17 mouse cellular contexts compared by ENCODE assay signal in the genomic region with DNA sequence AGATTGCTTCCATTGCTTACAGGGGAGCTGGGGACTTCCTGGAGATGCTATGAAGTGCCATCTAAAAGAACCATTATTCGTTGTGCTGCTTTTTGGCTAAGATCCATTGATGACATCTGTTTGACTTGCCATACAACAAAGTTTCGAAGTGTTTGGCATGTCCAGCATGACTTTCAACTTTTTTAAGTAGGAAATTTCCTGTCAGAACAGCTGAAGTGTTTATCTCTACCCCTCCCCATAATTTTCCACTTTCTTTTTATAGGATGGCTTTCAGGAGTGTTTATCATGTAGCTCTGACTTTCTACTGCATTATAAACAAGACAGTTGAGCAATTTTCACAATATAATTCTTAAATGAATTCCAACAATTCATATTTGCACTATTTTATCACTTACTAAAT.
"Had no signal": no experiment of that assay in that cellular context is flagged by ENCODE, and none has a peak within 500 bp of the region (broad histone marks: within the 10 kb centered on the region; RNA-seq: fewer than 3 reads in every experiment).

No protein-coding gene starts in this region.

- H3K27ac ChIP-seq: liver, embryonic 13.5 days; liver, embryonic 15.5 days; macrophage; midbrain, embryonic 13.5 days; midbrain, embryonic 15.5 days; neural tube, embryonic 12.5 days; stomach, embryonic 15.5 days; stomach, postnatal 0 days had no signal

- H3K36me3 ChIP-seq: liver, embryonic 13.5 days; liver, embryonic 15.5 days; midbrain, embryonic 13.5 days; midbrain, embryonic 15.5 days; neural tube, embryonic 12.5 days; stomach, embryonic 15.5 days had no signal

- H3K4me3 ChIP-seq: liver, embryonic 13.5 days; liver, embryonic 15.5 days; megakaryocyte, embryonic 14.5 days; midbrain, embryonic 13.5 days; midbrain, embryonic 15.5 days; neural tube, embryonic 12.5 days; stomach, embryonic 15.5 days had no signal

- DNase-seq: liver, embryonic 13.5 days; liver, postnatal 0 days; lung, postnatal 36 days; right cerebral cortex, postnatal 14 days; thymus, adult 2 months; thymus, postnatal 25 days; thymus, postnatal 4 days had no signal

- H3K9me3 ChIP-seq: liver, embryonic 13.5 days; liver, embryonic 15.5 days; midbrain, embryonic 13.5 days; midbrain, embryonic 15.5 days; neural tube, embryonic 12.5 days; stomach, embryonic 15.5 days had no signal

- H3K27me3 ChIP-seq: liver, embryonic 13.5 days; liver, embryonic 15.5 days; megakaryocyte, embryonic 14.5 days; midbrain, embryonic 13.5 days; midbrain, embryonic 15.5 days; neural tube, embryonic 12.5 days; stomach, embryonic 15.5 days had no signal

- H3K4me1 ChIP-seq: liver, embryonic 13.5 days; liver, embryonic 15.5 days; megakaryocyte, embryonic 14.5 days; neural tube, embryonic 12.5 days; stomach, embryonic 15.5 days had no signal

- H3K4me2 ChIP-seq: liver, embryonic 11.5 days; liver, embryonic 13.5 days; liver, embryonic 15.5 days; midbrain, embryonic 11.5 days; midbrain, embryonic 13.5 days; midbrain, embryonic 15.5 days; neural tube, embryonic 12.5 days; stomach, embryonic 15.5 days had no signal

- ATAC-seq: liver, postnatal 0 days; midbrain, embryonic 13.5 days; midbrain, embryonic 15.5 days had no signal

- H3K9ac ChIP-seq: liver, embryonic 13.5 days; liver, embryonic 15.5 days; liver, postnatal 0 days; midbrain, embryonic 13.5 days; midbrain, embryonic 15.5 days; neural tube, embryonic 12.5 days; stomach, embryonic 15.5 days had no signal
